Mouse (Mus musculus): ENCODE results near the gene Dclk2. TPM values are rescaled to one million over a fixed set of nuclear protein-coding genes. Genes with fewer than 3 reads are reported as not detected.
A peak's percentile ranks its signal among the peaks of the same experiment; 100 is the strongest.

Gene Dclk2
- polyA plus RNA-seq, 1 experiment = 0.80 TPM

GRCm38 (mm10) chr3:86933446-86933845, 12.8 kb upstream of the Dclk2 start:
- Histone ChIP-seq H3K79me2 (ENCODE audit: control insufficient read depth, insufficient read depth) (no peaks in the 10 kb centered on the region), H3K4me3 (ENCODE audit: insufficient read depth, poor library complexity, severe bottlenecking) (no peak overlapping the region), H3K36me3 (ENCODE audit: control insufficient read depth, insufficient read depth) (no peaks in the 10 kb centered on the region), H3ac (ENCODE audit: control insufficient read depth, insufficient read length, low read depth) (no peak overlapping the region), H3K79me3 (ENCODE audit: low read depth) (no peaks in the 10 kb centered on the region), H3K27me3 (ENCODE audit: control insufficient read depth, insufficient read depth, insufficient read length) (no peaks in the 10 kb centered on the region)
- TF ChIP-seq MAX (IDR thresholded peaks at IDR 0.05) (no peak), USF1 (IDR thresholded peaks at IDR 0.05; ENCODE audit: low read depth) (no peak), MYOD1 (IDR thresholded peaks at IDR 0.05; ENCODE audit: control insufficient read depth, insufficient read length, low read depth) (no peak)

- no peak for TF ChIP-seq MYOG (IDR thresholded peaks at IDR 0.05; ENCODE audit: control insufficient read depth, extremely low read depth, insufficient read length)
- no peak for TF ChIP-seq MYOD1 (IDR thresholded peaks at IDR 0.05; ENCODE audit: control insufficient read depth, insufficient read length, low read depth)
- TF ChIP-seq CEBPB (IDR thresholded peaks at IDR 0.05; ENCODE audit: low read depth) = no peak
- TF ChIP-seq FOSL1 (IDR thresholded peaks at IDR 0.05; ENCODE audit: insufficient read depth, low read length, poor library complexity, severe bottlenecking) = no peak
- TF ChIP-seq USF1 (IDR thresholded peaks at IDR 0.05; ENCODE audit: low read depth) = no peak
- TF ChIP-seq CTCF (IDR thresholded peaks at IDR 0.05; ENCODE audit: control insufficient read depth, insufficient read depth, insufficient read length) = no peak
- no peak for TF ChIP-seq MAX (IDR thresholded peaks at IDR 0.05)
- H3K79me2 ChIP-seq (ENCODE audit: control insufficient read depth, insufficient read depth) = no peaks in the 10 kb centered on the region
- H3K27me3 ChIP-seq (ENCODE audit: control insufficient read depth, insufficient read depth, insufficient read length) = peaks cover 17% of the 10 kb centered on the region
- H3ac ChIP-seq (ENCODE audit: control insufficient read depth, insufficient read length, low read depth) = no peak overlapping the region
- H3K79me3 ChIP-seq (ENCODE audit: low read depth) = no peaks in the 10 kb centered on the region
- H3K4me3 ChIP-seq (ENCODE audit: insufficient read depth, poor library complexity, severe bottlenecking) = no peak overlapping the region
- H3K36me3 ChIP-seq (ENCODE audit: control insufficient read depth, insufficient read depth) = no peaks in the 10 kb centered on the region
Measured at GRCm38 (mm10) chr3:86923686-86924085, 3.0 kb upstream of the Dclk2 start.

DNA sequence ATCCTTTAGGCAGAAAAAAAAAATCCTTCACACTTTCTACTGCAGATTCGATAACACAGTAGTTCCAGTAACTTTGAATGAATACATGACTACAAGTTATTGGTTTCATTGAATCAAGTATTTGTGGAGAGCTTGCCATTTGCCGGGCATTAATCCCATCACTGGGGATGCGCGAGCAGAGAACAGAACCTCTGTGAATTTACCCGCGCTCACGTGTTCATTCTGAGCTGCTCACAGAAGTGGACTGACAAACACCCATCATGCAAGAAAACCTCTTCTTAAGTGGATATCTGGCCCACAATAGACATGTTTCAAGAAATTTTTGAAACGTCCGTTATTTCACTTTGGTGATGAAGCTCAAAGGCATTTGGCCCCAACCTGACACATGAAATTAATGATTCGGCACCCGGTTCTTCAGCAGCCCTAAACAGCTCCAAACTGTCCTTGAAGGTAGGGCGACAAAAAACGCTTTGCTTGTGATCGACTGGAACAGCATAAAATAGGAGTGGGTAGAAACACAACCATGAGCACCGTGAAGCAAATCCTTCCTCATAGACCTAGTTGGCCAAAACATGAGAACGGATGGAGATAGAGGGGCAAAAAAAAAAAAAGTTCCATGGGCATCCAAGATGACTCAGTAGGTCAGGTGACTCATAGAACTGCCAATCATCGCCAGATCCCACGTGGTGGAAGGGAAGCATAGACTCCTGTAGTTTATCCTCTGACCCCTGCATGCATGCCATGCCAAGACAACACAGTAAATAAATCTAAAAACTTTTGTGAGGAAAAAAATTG, 726 bp upstream of the Dclk2 start:
- H3ac ChIP-seq (ENCODE audit: control insufficient read depth, insufficient read length, low read depth) = no peak overlapping the region
- TF ChIP-seq USF1 (IDR thresholded peaks at IDR 0.05; ENCODE audit: low read depth) (peak; percentile 63), FOSL1 (IDR thresholded peaks at IDR 0.05; ENCODE audit: insufficient read depth, low read length, poor library complexity, severe bottlenecking) (no peak)
- H3K27me3 ChIP-seq (ENCODE audit: control insufficient read depth, insufficient read depth, insufficient read length) = peaks cover 17% of the 10 kb centered on the region
- no peak overlapping the region for H3K4me3 ChIP-seq (ENCODE audit: insufficient read depth, poor library complexity, severe bottlenecking)
- H3K79me3 ChIP-seq (ENCODE audit: low read depth) = no peaks in the 10 kb centered on the region
- no peaks in the 10 kb centered on the region for H3K36me3 ChIP-seq (ENCODE audit: control insufficient read depth, insufficient read depth)
- H3K79me2 ChIP-seq (ENCODE audit: control insufficient read depth, insufficient read depth) = no peaks in the 10 kb centered on the region

DNA sequence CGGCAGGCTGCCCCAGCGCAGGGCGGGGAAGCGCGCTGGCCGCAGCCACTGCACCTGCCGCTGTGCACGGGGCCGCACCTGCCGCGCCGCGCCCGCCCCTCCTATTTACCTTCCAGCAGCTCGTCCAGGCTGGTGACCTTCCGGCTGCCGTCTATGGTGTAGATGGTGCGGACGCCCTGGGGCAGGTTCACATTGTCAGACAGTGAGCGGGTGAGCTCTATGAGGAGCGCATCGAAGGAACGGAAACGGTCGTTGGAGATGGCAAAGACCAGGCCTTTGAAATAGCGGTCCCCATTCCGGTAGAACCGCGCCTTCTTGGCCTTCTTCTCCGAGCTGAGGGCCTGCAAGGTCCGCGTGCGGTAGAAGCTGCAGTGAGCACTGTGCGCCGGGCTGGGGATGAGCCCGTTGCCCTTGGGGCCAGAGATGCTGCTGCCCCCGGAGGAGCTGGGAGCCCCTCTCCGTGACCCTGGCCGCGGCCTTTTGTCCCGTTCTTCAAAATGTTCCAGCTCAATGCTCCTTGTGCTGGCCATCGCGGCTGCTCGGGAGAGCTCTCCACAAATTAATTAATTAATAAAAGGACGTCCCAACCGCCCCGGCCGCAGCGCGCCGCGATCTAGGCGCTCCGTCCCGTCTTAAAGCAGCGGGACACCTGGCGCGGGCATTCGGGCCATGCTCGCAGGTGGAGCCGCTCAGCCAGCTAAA, 860 bp downstream of the Dclk2 start:
- no peak for TF ChIP-seq USF1 (IDR thresholded peaks at IDR 0.05; ENCODE audit: low read depth)
- no peak for TF ChIP-seq MYOG (IDR thresholded peaks at IDR 0.05; ENCODE audit: control insufficient read depth, extremely low read depth, insufficient read length)
- no peak for TF ChIP-seq FOSL1 (IDR thresholded peaks at IDR 0.05; ENCODE audit: insufficient read depth, low read length, poor library complexity, severe bottlenecking)
- TF ChIP-seq MYOD1 (IDR thresholded peaks at IDR 0.05; ENCODE audit: control insufficient read depth, insufficient read length, low read depth) = no peak
- TF ChIP-seq CTCF (IDR thresholded peaks at IDR 0.05; ENCODE audit: control insufficient read depth, insufficient read depth, insufficient read length) = no peak
- no peak for TF ChIP-seq MAX (IDR thresholded peaks at IDR 0.05)
- TF ChIP-seq CEBPB (IDR thresholded peaks at IDR 0.05; ENCODE audit: low read depth) = no peak
- Histone ChIP-seq H3ac (ENCODE audit: control insufficient read depth, insufficient read length, low read depth) (peak overlapping the region; percentile 63), H3K27me3 (ENCODE audit: control insufficient read depth, insufficient read depth, insufficient read length) (peaks cover 17% of the 10 kb centered on the region), H3K36me3 (ENCODE audit: control insufficient read depth, insufficient read depth) (no peaks in the 10 kb centered on the region), H3K4me3 (ENCODE audit: insufficient read depth, poor library complexity, severe bottlenecking) (no peak overlapping the region), H3K79me3 (ENCODE audit: low read depth) (no peaks in the 10 kb centered on the region), H3K79me2 (ENCODE audit: control insufficient read depth, insufficient read depth) (no peaks in the 10 kb centered on the region)

- Histone ChIP-seq H3K4me3 (ENCODE audit: insufficient read depth, poor library complexity, severe bottlenecking) (no peak overlapping the region), H3K79me3 (ENCODE audit: low read depth) (no peaks in the 10 kb centered on the region), H3K79me2 (ENCODE audit: control insufficient read depth, insufficient read depth) (no peaks in the 10 kb centered on the region), H3ac (ENCODE audit: control insufficient read depth, insufficient read length, low read depth) (no peak overlapping the region), H3K27me3 (ENCODE audit: control insufficient read depth, insufficient read depth, insufficient read length) (peaks cover 17% of the 10 kb centered on the region), H3K36me3 (ENCODE audit: control insufficient read depth, insufficient read depth) (no peaks in the 10 kb centered on the region)
- TF ChIP-seq FOSL1 (IDR thresholded peaks at IDR 0.05; ENCODE audit: insufficient read depth, low read length, poor library complexity, severe bottlenecking) (no peak), USF1 (IDR thresholded peaks at IDR 0.05; ENCODE audit: low read depth) (no peak), CTCF (IDR thresholded peaks at IDR 0.05; ENCODE audit: control insufficient read depth, insufficient read depth, insufficient read length) (no peak), MYOG (IDR thresholded peaks at IDR 0.05; ENCODE audit: control insufficient read depth, extremely low read depth, insufficient read length) (no peak), CEBPB (IDR thresholded peaks at IDR 0.05; ENCODE audit: low read depth) (no peak), MYOD1 (IDR thresholded peaks at IDR 0.05; ENCODE audit: control insufficient read depth, insufficient read length, low read depth) (no peak)
Measured at GRCm38 (mm10) chr3:86917048-86917447, 3.6 kb downstream of the Dclk2 start.

GRCm38 (mm10) chr3:86916626-86917025, 4.0 kb downstream of the Dclk2 start:
- no peak for TF ChIP-seq MYOD1 (IDR thresholded peaks at IDR 0.05; ENCODE audit: control insufficient read depth, insufficient read length, low read depth)
- TF ChIP-seq CTCF (IDR thresholded peaks at IDR 0.05; ENCODE audit: control insufficient read depth, insufficient read depth, insufficient read length) = no peak
- no peak for TF ChIP-seq FOSL1 (IDR thresholded peaks at IDR 0.05; ENCODE audit: insufficient read depth, low read length, poor library complexity, severe bottlenecking)
- no peak for TF ChIP-seq MYOG (IDR thresholded peaks at IDR 0.05; ENCODE audit: control insufficient read depth, extremely low read depth, insufficient read length)
- no peak for TF ChIP-seq USF1 (IDR thresholded peaks at IDR 0.05; ENCODE audit: low read depth)
- TF ChIP-seq MAX (IDR thresholded peaks at IDR 0.05) = no peak
- no peak for TF ChIP-seq CEBPB (IDR thresholded peaks at IDR 0.05; ENCODE audit: low read depth)
- H3K4me3 ChIP-seq (ENCODE audit: insufficient read depth, poor library complexity, severe bottlenecking) = no peak overlapping the region
- H3K79me2 ChIP-seq (ENCODE audit: control insufficient read depth, insufficient read depth) = no peaks in the 10 kb centered on the region
- no peaks in the 10 kb centered on the region for H3K36me3 ChIP-seq (ENCODE audit: control insufficient read depth, insufficient read depth)
- no peaks in the 10 kb centered on the region for H3K79me3 ChIP-seq (ENCODE audit: low read depth)
- peaks cover 17% of the 10 kb centered on the region for H3K27me3 ChIP-seq (ENCODE audit: control insufficient read depth, insufficient read depth, insufficient read length)
- no peak overlapping the region for H3ac ChIP-seq (ENCODE audit: control insufficient read depth, insufficient read length, low read depth)

Measured in C2C12 (cell line).